Mouse (Mus musculus) thymus, postnatal 36 days (tissue): ENCODE results near the gene Nectin1.
A peak's percentile ranks its signal among the peaks of the same experiment; 100 is the strongest.

Experiments
- DNase-seq, 2 experiments: peaks; one replicate each; pipeline ENCODE4 v3.0.0; 2022; ENCODE audit warnings: mixed read lengths in 2 of 2

The Nectin1 gene

DNA sequence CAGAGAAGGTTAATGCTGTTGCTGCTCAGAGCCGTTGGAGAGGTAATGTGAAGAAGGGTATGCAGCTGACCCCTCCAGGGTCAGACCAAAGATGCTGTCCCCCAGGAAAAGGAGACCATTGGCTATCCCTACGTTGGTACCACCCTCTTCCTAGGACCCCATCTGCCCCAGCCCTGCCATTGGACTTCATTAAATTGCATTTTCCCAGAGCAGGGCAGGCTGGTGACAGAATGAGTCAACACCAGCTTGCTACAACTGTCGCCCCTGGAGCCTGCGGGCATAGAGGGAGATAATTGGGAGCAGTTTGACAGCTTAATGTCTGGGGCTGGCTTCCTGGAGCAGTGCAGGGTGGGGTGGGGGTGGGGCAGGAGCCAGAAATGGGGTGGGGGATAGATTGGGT is 25.0 kb downstream of the Nectin1 start:
- no peak for DNase-seq

DNA sequence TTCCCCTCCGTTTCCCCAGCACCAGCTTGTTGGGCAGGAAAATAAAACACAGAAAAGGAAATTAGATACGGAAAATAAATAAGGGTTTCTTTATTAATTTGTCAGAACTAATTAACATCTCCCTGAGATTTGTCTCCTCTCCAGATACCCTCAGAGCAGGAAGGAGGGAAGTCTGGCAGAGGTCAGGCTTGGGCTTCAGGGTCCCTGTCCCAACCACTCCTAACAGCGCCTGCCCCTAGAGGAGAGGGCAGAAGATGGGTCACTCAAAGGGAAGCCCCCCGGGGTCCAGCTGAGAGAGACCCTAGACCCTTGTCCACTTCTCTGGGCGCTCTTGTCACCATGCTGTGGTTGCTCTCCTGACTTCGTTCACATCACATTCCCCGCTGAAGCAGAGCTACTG is 25.4 kb downstream of the Nectin1 start:
- DNase-seq: no peak

DNA sequence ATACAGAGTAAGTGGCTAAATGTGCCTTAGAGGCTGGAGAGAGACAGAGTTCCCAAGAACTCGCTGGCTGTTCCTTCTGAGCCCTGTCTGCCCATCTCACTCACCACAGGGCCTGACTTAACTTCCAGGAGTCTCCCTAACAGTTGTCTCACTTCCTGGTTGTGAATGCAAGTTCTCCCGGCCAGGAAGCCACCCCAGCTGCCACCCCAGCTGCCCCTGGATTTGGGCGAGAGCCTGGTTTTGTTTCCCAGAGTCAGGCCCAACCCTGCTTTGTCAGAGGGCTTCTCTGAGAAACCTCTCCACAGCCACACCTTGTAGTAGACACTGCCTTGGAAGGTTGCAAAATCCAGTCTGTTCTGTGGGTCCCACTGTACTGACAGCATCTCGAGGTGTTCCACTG is 26.2 kb downstream of the Nectin1 start:
- no peak for DNase-seq

DNA sequence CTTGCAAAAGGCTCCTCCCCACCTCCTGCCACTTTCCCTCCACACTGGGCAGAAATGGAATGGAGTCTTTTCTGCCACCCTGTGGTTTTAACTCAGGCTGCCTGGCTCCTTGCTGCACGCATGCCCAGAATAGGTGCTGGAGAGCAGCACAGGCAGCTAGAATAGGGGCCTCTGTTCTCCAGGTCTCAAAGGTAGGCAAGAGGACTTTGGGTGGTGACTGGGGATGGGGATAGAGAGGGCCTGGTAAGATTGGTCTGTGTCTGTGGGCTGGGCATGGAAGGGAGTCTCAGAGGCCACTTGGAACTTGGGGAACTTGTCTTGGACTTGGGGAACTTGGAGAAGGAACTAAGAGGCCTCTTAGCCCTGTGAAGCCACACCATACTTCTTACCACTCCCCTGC is 27.3 kb downstream of the Nectin1 start:
- no peak for DNase-seq

DNA sequence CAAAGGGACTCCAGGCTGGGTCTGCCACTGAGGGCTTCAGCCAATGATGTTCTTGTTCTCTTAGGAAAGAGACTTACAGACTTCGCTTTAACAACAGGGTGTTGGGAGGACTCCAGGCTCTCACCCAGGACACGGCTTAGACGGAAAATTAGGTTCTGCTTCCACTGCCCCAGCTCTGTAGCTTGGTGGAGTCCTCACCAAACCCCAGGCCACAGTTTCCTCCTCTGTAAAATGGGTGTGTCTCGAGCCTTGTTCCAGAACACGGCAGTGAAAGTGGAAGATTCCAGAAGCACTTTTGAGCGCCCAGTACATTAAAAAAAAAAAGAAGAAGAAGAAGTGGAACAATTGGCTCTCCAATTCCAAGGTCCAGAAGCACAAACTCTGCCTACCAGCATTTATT is 28.7 kb downstream of the Nectin1 start:
- DNase-seq: no peak

DNA sequence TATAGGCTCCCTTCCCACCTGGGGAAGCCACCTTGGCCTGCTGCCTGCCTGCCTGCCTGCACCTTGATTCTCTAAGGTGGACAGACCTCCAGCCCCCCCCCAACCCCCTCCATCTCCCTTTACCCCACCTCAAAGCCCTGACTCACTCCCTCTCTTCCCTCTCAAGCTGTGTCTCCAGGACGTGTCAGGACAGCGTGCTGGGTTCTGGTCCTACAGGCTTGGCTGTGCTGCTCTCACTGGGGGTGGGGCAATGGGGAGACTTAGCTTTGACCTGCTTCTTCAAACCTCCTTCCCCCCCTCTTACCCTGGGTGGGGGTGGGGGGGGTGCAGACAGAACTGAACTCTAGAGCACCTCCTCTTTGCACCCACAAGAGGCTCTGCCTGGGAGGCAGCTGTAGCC is 29.7 kb downstream of the Nectin1 start:
- no peak for DNase-seq

DNA sequence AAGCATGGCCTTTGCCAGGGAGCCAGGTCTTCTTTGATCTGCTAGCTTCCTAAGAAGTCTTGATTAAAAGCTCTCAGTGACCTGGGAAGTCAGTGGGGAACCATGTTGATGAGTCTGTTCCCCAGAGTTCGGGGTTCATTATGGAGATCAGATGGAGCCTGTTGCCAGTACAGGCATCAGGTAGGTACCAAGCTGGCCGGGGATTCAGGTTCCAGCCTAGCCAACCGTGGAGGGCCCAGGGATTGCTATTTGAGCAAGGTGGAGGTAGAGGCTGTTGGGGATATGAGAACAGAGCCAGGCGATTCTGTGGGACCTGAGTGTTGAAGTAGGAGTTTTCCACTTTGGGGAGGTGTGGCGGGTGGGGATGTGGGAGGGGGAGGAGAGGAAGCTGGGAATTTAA is 30.6 kb downstream of the Nectin1 start:
- DNase-seq: no peak

DNA sequence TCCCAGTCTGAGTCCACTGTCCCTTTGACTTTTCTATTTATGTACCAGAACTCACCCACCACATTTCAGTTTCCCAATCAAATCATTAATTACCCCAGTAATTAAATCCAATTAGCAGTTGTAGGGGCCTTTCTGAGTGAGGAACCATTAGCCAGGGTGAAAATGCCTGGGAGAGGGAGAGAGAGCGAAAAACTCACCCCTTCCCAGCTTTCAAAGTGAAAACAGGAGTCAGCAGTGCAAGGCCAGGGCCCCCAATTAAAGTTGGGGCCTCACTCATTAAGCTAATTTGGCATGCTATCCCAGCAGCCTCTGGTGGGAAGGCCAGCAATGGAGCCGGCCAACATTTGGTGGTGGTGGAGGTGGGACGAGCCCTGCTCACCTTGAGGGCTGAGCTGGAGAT is 32.4 kb downstream of the Nectin1 start:
- no peak for DNase-seq

DNA sequence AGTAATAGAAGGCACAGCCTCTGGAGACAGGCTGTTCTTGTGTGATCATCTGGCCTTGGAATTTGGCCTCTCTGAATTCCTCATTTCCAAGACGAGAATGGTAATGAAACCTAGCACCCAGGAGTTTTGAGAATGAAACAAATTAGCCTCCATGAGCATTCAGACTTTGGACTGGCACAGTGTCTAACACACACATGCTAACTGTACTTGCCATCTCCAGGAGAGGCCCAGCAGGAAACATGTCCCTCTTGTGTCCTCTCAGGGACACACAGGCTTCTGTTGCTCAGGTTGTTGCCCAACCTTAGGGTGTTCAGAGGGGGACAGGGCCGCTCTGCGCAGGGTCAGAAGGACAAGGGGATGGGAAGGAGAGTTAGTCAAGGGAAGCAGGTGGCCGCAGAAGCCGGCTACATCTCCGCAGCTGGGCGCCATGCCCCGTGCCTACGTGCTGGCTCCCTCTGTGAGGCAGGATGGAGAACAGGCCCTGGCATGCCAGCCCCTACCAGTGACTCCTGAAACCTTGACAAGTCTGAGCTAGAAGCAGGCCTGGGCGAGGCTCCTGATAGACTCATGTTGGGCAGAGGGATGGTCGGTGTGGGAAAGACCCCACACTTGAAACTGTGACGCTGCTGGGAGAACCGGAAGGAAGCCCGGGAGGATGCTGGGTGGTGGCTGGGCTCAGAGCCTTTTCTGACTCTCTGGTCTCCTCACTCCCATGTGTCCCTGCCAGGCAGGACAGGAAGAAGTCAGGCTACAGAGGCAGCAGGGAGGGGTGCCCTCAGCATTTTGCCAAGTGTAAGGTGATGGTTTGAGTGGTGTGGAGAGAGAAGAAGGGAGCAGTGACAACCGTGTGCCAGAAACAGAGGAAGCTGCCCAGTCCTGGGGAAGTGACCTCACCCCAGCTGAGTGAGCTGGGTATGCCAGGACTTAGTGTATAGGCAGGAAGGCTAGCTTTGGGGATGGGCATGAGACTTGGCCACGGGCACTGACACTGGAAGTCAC is 33.9 kb downstream of the Nectin1 start:
- no peak for DNase-seq

DNA sequence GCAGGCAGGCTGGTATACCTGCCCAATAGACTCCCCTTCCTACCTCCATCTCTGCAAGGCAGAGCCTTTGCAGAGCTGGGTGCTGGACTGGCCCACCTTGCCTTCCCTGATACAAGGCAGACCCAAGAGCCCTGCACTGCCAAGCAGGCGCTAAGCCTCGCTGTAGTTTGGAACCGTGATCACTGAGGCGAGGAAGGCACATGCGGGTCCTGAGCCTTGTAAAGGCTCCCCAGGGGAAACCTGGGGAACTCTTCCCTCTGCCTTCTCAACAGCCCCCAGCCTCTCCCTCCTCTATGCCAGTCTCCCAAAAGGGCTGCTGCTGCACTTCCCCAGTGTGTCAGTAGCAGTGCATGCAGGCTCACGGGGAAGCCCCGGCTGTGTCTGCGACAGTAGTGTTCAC is 37.1 kb downstream of the Nectin1 start:
- DNase-seq: no peak

DNA sequence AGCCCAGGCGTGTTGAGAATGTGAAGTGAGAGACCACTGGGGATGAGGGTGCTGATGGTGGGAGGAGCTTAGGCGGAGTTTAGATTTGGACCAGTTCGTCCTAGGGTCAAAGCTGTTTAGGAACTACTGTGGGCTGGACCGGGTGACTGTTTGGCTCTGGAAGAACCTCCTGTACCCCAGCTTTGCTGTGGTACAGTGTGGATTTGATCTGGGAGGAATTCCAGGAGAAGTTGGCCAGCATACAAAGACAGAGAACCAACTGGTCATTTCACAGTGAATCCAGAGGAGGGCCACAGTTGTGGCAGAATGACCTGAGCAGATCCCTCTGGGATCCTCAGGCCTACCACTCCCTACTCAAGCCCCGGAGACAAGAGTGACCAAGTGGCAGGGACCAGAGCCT is 38.6 kb downstream of the Nectin1 start:
- no peak for DNase-seq

DNA sequence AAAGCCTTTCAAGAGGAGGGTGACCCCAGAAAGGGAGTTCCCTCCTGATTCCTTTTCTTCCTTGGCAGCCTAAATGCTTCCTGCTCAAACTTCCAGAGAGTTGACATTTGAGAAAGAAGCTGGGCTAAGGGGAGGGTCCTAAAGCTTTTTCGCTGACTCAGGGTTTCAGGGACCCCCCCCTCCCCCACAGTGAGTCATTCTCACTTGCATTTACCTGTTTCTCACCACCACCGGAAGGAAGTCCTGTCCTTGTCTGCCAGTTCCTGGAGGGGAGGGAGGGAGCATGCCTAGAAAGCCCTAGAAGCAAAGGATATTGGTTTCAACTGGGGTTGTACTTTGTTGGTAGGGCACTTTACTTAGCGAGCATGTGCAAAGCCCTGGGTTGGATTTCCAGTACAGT is 40.2 kb downstream of the Nectin1 start:
- DNase-seq: no peak

DNA sequence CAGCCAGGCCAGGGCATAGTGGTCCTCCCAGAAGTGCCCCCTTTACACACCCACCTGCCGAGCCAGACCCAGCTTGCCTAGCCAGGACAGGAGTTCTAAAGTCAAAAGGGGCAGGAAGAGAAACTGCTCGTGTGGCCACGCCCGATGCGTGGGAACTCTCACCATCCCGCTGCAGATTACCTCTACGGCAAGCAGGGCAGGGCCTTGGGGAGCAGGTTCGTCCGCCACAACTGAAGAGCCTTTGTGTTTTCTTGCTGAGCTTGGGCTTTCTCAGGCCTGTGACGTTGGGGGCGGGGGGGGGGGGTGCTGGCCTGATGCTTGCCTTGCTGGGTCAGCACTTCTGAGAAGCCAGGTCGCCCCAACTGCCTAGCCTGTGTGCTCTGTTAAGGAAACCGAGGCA is 41.1 kb downstream of the Nectin1 start:
- no peak for DNase-seq

DNA sequence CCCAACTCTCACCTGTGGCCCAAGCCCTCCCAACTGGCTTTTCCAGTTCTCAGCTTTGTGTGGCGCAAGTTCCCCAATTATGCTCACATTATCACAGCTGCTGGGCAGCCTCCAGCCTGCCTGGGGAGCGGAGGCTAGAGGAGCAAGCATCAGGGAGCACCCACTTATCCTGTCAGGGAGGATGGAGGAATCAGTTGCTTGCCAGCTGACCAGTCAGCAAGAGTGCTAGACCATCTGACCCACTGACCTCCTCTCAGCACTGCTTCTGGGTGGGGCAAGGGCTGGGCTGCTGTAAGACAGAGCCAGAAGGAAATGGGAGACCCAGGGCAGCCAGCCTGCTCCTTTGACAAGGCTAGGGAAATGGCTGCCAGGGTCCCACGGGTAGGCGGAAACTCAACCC is 43.8 kb downstream of the Nectin1 start:
- no peak for DNase-seq

DNA sequence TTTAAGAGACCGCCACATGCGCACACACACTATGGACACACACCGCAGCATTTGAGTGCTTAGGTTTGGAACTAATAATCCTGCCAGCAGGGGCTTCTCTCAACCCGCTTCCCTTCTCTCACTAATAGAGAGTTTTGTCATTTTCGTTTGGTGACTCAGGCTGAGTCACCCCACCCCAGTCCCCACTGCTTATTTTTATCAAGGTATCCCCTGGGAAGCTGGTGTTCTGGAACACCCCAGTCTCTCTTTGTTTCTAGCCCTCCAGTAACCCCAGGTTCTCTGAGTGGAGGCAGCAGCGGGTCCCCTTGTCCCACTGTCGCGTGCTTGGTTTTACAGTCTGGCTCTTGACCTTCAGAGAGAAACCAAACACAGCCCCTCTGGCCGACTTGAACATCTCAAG is 48.9 kb downstream of the Nectin1 start:
- no peak for DNase-seq

DNA sequence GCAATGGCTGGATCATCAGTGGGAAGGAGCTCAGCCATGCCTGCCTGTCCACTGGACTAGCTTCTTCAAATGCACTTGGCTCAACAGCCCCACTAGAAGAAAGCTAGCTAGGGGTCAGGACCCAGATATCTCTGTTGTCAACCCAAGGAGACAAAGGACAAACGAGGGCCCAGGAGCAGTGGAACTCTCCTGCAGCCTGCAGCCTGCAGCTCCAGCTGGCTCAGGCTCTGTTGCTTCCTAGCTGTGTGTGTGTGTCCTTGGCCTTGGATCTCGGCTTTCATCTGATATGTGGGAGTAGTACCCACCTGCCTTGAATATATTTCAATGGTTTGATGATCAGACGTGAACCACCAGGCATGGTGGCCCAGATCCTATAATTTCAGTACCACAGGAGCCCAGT is 49.6 kb downstream of the Nectin1 start:
- DNase-seq: no peak

DNA sequence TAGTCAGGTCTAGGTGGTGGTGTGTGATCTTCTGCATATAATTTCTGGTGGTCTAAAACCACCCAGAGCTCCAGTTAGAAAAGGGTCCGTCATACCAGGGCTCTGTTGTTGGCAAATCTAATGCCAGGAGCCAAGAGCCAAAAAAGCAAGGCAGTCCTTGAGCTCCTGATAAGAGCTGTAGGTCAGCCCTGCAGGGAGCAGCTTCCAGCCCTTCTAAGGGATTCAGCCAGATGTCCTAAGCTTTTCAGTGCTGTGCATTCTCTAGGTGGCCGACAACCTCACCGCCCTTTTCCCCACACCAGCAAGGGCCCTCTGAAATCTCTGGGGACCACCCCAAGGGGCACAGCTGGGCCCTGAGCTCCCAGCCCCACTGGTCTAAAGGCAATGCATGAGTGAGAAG is 52.2 kb downstream of the Nectin1 start:
- no peak for DNase-seq

DNA sequence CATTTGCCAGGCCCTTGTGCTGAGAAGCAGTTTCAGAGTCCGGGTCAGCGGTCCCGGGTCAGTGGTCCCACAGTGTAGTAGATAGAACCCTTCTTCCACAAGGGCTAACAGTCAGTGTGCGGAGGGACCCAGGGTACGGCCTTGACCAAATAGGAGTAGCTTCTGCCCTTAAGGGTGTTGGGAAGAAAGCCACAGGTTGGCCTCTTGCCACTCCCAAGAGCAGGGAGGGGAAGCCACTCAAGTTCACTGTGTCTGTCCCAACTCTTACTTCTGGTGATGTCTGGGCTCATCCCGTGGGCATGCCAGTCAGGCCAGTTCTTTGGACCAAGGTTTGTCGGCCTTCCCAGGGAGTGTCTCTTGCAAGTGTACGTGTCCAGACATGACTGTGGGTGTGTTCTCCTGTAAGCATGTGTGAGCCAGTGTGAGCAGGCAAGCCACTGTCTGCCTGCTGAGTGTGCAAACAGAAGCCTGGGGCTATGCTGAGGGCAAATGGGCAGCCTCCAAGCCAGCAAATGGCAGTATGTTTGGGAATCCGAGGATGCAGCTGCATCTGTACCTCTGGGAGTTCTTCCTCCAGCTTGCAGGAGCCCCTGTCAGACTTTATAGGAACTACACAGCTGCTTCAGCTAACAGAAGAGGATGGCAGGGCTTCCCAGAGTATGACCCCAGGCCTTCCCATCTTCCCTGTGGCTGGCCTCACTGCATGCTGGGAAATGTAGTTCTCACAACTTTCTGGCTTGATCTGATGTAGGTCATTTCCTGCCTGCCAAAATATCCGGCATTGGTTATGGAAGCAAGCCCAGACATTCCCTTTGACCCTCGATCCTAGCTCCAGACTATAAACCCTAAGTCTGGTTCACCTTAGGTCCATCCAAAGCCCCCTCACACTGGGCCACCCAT is 53.3 kb downstream of the Nectin1 start:
- no peak for DNase-seq

DNA sequence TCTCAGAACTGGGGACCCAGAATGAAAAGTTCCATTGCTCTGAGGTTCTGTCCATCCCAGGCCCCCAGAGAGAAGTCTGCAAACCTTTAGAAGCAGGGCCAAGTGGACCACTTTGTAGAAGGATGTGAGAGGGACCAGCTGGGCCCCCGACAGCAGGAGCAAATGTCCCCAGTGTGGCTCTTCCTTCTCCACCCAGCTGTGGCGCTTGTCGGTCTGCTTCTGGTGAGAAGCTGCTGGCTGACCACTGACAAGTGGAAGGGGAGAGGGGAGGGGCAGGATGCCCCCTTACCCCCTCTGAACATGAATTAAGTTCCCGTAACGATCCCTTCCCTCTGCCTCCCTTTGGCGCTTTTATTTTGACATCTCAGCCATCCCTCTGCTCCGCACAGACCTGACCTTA is 54.0 kb downstream of the Nectin1 start:
- DNase-seq: no peak

DNA sequence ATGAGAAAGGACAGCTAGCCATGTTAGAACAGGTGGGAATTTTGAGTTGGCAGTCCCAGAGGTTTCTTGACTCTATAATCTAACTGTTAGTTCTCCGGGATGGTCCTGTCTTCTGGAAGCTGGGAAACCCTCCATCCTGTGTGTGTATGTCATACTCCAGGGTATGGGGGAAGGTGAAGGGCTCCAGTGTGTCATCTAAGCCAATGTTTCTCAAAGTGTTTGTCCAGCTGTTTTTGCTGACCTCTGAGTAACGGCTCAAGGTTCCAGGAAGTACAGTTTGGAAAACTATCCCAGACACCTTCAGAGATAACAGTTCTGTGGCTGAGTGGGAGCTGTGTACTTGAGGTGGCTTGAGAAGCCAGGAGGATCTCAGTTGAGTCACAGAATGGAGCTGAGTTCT is 56.7 kb downstream of the Nectin1 start:
- DNase-seq: no peak

DNA sequence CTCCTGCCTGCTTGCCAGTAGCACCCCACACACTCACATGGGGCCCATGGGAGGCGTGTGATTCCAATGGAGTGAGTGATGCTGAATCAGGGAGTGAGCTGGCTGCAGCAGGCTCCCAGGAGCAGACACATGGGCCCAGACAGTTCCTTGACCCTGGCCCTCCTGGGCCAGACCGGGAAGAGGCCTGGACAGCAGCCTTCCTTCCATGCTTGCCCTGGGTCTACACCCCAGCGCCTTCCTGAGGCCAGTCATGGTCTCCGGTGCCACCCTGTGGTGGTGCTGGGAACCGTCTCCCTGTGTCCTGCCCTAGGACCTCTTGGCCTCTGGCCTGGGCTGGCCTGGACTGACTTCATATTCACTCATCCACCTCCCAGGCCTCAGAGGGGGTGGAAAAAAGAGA is 58.1 kb downstream of the Nectin1 start:
- peak; percentile 13 to 22 for DNase-seq

DNA sequence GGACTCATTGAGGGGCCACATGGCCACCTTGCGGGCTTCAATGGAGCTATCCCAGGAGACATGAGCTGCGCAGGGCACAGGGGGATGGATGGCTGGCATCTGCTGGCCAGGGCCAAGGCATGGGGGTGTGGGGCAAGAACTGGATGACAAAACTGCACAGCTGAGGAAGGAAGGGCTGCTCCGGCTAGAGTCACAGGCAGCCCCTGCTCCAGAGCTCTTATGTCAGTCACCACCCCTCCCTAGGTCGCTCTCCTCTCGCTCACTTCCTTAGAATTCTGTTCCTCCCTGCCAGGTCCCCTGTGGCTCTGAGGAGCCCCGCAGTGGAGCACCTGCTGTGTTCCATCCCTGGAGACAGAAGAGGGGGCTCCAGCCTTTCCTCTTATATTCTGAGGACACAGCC is 63.8 kb downstream of the Nectin1 start:
- no peak for DNase-seq

DNA sequence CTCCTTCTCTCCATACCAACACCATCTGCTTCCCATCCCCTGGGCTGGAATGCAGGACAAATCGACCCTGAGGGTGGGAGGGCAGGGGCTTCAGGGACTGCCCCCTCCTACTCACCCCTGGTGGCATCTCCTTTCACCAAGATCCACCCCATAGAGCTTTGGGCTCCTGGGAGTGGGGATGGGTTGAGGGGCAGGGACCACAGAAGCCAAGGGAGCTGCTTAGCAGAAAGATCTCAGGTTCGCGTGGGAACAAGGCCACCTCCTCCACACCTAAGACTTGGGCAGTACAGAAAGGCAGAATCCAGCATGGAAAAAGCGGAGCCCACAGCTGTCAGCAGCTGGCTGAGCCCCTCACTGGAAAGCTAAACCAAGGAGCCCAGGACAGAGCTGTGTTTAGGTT is 64.3 kb downstream of the Nectin1 start:
- no peak for DNase-seq

DNA sequence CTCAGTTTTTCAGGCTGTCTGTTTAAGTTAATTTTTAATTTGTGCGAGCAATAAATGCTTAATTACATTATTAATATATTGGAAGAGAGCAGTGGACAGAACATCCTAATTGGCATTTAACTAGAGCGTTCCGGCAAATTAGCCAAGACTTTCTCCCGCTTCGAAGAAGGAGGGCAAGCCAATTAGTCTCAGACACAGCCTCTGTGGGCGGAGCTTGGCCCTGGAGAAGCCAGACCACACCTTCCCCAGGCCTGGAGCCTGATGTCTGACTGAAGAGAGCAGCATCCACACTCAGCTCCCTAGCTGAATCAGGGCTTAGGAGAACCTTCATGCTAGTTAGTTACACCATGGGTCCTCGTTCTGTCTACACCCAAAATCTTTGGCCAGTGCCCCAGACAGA is 64.8 kb downstream of the Nectin1 start:
- DNase-seq: no peak
